Mouse (Mus musculus) layer of hippocampus, postnatal 10 days (tissue): ENCODE data around the gene Gabarapl2. TPM values are rescaled to one million over a fixed set of nuclear protein-coding genes. Genes with fewer than 3 reads are reported as not detected.

Source experiments
- DNase-seq, 2 experiments: peaks; one replicate each; pipeline ENCODE4 v3.0.0; 2021; ENCODE audit warnings: low spot score in 2 of 2
- long read RNA-seq: library from polyadenylated mRNA; stranded (forward); transcript quantifications from one replicate; pipeline ENCODE4 v2.0.0, GENCODE M21; 2023
- total RNA-seq, 2 experiments: library from RNA; stranded (reverse); gene quantifications; 2 replicates each; pipeline ENCODE4 v1.2.3; 2021

Gabarapl2 gene
- total RNA-seq: 100 to 1,000 TPM; 193 to 198 TPM
- long read RNA-seq, transcript Gabarapl2-201 (4 exons, 1,677 nt): major isoform, 290 of 300 reads
- long read RNA-seq, partial matches to known transcripts: 5 of 300 reads
- long read RNA-seq, other reads (novel, unspliced or antisense): 2 of 300 reads

DNA sequence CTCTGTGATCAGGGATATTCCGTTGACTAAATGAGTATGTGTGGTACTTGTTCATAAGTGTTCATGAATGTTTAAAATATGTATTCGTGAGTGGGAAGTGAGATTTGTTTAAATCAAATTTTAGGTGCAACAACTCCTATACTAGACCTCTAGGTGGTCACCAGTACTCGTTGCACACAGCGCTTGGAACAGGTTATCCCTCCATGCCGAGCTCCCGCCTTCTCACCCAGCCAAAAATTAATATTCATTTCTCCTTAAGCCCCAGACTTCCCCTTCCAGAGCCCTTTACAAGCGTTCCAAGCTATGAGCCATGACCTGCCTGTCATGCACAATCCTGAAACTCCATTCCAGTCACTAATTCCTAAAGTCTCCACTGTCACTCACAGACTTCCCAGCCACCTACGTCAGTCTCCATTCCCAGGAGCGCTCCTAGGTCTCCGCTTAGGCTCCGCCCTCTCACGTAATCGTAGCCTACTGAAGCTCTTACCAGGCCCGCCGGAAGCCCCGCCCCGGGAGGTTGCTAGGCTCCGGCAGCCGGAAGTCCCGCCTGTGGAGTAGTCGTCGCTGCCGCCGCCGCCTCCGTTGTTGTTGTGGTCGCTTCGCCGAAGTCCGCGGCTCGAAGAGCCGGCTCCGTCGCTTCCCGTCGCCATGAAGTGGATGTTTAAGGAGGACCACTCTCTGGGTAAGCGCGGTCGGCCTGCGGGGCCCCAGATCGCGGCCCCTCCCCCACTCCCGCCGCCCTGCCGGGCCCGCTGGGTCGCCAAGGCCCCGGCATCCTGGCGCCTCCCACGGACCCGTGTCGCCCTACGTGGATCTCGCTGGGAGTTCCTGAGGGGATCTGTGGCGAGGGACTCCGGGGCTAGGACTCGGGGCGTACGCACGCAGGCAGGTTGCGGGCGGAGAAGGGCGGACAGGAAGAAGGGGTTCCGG is at the start of gene Gabarapl2:
Gene Gabarapl2, plus strand, starts transcription at position 533 of the 930 bp plus-strand sequence.
- DNase-seq: peak; percentile 95 to 97

DNA sequence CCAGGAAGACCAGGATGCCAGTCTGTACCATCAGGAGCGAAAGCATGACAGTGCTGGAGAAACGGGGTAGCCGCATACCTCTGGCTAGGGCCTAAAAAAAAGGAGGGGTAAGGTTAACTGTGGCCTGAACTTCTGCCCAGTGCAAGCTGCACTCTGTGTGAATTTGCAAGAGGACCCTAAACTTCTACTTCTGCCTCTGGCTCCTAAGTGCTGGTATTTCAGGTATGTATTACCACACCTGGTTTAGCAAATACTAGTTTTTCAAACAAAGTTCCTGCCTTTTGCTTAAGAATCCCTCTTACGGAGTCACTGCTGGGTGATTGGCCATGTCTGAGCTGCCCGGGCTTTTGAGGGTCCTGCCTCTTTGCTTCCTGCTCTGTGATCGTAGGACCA is 49.6 kb upstream of the Gabarapl2 start:
- no peak for DNase-seq

DNA sequence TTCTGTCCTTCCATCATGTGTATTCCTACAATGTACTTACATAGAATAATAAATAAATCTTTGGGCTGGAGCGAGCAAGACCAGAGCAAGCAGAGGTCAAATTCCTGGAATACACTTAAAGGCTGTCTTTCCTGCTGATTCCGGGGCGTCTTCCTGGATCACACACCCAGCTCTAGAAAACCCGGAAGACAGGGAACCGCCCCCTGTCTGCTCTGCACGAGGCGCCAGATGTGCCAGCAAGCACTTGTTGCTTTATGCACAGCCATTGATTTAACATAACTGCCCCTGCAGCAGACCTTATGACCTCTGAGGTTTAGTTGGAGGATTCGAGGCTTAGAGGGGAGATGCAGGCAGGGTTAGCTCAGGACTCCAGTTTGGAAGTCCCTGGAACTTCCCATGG is 48.5 kb upstream of the Gabarapl2 start:
- no peak for DNase-seq

DNA sequence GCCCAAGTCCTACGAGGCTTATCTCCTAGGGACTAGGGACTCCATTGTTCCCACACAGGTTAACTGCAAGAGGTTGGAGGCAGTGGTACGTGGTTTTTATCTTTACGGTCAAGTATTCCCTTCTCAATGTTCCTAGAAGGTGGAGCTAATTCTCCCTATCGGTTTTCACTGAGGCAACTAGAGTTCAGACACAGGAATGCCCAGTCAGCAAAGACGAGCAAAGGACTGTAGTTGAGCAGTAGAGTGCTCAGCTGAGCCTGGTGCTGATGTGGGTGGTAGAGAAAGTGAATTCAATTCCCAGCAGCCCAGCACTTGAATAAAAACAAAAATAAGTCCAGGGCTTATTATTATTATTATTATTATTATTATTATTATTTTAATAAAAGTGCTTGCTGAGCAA is 47.9 kb upstream of the Gabarapl2 start:
- no peak for DNase-seq

DNA sequence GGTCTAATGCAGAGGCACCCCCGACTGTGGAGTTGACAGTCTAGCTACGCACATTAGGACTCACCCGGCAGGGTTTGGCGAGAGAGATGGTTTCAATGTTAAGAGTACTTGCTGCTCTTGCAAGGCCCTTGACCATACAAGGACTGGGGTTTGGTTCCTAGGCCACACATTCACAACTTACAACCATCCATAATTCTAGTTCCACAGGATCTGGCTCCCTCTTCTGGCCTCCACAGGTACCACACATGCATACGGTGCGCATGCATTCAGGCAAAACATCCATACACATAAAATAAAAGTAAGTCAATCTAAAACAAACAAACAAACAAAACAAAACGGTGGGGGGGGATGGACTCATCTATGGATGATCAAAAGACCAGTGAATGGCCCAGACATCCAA is 45.5 kb upstream of the Gabarapl2 start:
- no peak for DNase-seq

DNA sequence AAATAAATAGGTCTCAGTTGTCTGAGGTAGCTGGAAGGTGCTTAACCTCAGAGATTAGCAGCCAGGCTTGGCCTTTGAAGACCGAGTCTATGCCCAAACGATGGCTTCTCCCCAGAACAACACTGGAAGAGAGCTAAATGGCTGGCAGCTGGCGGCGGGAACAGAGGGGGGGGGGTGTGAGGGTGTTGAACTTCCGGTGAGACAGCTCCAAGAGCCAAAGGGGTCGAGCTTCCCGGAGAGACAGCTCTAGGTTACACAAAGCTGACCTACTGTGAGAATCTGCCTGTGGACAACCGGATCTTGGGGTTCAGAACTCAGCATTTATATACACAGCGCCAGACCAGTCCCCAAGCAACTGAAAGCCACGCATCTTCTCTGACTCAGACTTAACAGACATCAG is 41.9 kb upstream of the Gabarapl2 start:
- DNase-seq: no peak

DNA sequence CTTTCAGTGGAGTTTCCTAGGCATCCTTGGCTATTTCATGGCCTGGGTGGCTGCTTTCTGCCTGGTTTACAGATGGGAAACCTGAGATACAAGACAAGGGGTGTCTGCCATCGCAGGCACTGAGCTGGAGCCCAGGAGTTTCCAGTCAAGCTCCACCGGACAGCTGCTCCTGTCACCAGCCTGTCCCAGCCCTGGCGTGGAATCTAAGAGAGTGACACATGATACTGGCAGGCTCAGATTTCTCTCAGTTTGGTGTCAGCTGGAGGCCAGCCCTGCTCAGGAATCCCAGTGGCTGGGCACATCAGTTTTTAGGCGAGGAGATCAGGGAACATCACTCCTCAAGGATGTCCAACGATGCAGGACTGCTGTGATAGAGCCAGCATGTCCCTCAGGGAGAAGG is 38.4 kb upstream of the Gabarapl2 start:
- no peak for DNase-seq

DNA sequence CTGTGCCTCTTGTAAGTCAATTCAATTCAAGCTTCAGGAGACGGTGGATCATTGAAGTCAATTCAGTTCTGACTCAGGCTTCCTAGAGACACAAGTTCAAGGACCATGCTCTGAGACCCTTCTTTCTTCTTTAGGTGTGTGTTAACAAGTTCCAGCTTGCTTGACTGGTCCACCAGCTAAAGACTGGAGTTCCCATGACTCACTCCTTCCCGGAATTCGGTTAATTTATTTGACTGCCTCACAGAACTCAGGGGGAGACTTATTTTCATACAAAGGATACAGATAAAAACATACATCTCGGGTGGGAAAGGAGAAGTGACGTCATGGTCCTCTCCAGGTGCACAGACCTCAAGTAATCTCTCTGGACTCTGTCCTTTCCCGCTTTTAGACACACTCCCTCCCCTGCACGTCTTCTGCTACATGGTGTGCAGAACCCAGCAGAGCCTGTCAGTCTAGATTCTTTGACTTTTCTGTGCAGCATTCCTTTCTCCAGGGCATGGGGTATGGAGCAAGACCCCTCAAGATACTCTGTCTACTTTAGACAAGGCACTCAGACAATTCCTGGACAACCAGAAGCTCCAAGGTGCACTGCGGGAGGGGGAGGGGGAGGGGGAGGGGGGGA is 34.9 kb upstream of the Gabarapl2 start:
- DNase-seq: no peak

DNA sequence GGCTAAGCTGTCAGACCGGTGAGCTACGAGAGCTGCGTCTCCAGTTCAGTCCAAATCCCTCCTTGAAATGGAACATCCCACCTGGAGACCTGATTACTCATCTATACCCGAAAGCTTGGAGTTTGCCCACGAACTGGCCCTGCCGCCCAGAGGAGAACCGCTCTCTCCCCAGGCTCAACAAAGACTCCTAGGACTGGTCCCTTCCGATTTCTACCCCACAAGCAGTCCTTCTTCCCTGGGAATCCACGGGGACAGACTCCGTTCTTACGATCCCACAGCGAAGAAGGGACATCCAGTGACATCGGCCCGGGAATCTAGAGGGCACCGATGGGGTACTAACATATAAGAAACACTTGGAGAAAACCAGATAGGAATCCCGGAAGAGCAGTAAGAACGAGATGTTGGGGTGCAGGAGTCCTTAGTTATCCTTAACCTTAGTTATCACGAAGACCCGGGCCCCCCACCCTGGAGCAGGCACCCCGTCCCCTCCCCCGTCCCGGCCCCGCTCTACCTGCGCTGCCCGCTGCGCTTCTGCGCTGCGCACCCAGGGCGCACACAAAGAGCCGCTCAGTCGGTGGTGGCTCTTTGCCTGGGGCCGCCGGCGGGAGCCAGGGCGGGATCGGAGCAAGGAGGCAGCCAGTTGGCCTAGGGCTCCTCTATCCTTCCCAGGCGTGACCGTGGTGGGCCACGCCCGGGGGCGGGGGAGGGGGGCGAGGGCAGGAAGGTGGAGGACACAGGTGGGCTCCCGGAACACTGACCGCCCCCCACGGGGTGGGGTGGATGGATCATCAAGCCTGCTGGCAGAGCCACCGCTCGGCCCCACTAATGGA is 30.7 kb upstream of the Gabarapl2 start, which contains the start of gene Chst5:
Gene Chst5, minus strand, starts transcription at position 827 of the 830 bp plus-strand sequence.
- peak in 1 of 2 experiments; percentile 41 for DNase-seq

DNA sequence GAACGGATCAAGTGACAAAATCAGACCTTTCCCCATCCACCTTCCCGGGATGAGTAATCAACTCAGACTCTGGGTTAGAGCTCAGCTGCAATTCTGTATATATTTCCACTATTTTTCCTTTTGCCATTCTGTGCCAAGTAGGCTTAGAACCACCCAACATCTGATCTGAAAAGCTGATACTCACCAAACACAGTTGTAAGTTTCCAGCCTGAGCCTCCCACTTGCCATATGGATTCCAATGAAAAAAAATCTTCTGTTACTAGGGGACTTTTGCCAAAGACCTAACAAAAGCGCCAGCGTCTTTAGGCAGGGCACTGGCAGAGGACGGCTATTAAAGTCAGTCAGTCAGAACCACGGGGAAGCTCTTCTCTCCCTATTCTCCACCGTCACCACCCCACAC is 28.9 kb upstream of the Gabarapl2 start:
- no peak for DNase-seq

DNA sequence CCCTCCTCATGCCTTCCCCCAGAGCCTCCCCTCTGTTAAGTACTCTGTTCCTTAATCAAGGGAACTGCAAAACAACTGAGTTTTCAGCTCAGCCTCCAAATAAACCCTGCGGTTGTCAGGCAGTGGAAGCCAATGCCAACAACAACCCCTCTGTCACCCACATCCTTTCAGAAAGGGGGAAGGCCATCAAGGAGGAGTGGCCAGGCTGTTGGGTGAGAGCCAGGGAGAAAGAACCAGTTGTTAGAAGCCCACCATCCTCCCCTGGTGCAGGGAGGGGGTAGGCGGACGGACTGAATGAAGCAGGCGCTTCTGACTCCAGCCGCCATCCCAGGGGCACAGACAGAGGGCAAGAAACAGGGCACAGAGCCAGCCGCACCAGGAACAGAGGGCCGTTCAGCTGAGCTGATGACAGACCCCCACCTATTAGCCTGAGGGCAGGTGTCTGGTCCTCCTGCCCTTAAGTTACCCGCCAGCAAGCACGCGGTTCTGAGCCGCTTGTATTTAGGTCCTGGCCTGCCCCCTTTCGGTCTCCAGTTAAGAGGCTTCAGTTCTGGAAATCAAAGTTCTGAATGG is 27.6 kb upstream of the Gabarapl2 start:
- peak; percentile 64 to 75 for DNase-seq

DNA sequence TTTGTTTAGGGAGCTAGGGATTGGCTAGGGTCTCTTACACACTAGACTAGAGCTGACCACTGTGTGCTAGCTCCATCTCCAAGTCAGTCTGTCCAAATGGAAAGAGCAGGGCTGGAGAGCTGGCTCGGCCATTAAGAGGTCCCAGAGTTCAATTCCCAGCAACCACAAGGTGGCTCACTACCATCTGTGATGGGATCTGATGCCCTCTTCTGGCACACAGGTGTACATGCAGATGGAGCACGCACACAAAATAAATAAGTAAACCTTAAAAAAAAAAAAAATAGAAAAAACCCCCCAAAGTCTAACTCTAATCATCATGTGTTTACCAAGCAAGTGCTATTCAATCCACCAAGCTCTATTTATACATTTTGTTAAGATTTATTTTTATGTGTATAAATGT is 20.8 kb upstream of the Gabarapl2 start:
- no peak for DNase-seq

DNA sequence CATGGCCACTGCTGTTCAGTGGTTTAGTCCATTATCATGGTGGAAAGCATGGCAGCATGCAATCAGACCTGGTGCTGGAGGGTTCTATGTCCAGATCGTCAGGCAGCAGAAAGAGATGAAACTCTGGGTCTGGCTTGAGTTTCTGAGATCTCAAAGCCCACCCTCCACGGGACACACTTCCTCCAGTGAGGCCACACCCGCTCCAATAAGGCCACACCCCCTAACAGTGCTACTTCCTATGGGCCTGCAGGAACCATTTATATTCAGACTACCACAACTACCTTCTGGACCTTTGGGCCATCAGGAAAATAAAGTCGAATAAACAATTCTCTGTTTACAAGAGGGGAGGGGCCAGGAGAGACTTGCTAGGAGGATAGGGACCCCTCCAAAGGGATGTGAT is 19.5 kb upstream of the Gabarapl2 start:
- DNase-seq: no peak

DNA sequence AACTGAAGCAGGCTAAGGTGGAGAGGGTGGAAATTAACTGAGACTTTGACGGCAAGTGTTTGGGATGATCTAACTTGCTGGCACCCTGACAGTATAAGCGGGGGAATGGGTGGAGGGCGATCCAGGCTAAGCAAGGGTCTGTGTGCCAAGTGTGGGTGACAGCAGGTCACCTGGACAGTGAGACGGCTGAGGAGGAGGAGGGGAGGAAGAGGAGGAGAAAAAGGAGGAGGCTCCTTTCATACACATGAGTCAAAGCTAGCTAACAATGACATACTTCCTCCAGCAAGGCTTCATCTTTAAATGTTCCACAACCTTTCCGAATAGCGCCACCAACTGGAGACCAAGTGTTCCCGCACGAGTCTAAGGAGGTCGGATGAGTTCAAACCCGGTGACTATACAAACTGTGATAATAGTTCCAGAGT is 17.1 kb upstream of the Gabarapl2 start:
- DNase-seq: peak; percentile 55 to 58

DNA sequence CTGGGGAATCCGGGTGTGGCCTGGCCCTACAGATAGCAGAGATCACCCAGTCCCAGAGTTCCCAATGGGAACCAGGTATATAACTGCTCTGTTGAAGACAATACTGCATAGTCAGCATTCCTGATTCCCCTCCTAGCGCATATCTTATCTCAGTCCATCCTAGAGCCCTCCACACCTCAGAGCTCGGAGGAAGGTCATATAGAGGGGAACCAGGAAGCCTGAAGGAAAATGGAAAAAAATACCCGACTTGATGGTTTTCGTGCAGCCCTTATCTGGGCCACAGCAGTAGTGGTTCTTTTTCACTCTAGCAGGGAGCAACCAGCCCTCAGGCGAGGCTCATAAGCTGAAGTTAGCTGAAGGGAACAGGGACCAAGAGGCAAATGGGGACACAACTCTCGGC is 15.5 kb upstream of the Gabarapl2 start:
- DNase-seq: no peak

DNA sequence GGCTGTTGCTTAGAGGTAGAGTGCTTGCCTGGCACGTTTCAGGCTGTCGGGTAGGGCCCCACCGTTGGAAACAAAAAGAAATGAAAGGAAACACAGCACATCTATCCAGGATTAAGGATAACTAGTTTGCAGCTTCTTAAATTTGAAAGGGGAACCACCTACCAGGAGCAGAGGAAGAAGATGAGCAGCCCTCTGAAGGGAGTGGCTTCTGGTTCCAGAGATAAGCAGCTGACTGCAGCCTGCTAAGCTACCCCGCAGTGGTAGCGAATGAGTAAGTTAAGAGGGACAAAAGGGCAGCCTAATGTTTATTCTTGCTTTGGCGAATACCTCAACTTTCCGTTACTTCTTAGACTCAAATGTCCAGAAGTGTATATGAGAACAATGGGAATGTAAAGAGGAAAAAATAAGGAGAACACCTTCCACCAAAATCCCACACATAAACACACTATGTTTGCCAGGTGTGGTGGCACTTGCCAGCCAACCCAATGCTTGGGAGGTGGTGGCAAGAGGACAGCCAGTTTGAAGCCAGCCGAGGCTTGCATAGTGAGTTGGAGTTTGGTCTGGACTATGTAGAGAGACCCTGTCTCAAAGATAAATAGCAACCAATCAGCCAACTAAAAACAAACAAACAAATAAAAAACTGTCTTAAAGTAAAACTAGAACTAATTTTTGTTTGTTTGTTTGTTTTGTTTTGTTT is 10.7 kb upstream of the Gabarapl2 start:
- no peak for DNase-seq

DNA sequence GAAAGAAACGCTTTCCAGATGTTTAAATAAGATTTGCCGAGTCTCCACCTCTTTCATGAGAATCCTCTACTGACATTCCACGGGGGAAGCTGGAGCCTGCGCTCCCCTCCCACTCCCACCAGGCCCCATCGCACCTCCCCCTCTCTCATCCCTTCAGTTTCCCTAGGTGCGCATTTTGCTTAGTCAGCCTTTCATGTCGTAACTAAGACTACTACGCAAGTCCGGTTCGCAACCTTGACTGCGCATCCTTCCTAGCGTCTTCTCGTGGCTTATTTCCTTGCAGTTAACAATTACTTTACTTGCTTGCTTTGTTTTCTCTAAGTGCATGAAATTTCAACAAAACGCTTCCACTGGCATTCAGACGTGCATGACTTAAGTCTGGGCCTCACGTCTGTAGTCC is 8.8 kb upstream of the Gabarapl2 start:
- DNase-seq: no peak

DNA sequence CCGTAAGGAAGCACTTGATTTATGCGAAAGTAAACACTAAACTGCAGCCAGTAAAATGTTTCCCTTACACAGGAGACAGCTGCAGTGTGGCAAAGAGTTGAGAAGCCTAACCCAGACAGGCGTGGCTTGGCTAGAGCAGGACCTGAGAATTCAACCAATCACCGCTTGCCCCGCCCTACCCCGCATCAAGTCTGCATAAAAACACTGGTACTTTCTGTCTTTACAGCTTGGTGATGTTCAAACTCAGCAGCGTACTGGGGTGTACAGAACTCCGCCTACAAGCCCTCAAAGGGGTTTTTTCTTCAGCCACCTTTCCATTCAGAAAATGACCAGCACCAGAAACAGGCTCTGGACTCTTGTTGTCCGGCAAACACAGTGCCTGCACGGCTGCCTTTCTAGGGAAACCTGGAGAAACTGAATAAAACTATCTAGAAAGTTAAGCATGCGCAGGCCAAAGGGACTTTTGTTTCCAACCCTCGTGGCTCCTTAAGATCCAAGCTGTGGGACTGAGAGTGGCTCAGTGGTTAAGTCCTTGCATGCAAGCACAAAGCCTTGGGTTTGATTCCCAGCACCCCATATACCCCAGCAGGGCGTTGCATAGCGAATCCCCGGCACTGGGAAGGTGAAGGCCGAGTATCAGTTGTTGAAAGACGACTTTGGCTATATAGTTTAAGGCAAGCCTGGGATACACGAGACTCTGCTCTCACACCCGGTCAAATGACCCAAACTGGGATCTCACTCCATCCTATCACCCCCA is 7.7 kb upstream of the Gabarapl2 start:
- peak; percentile 31 to 48 for DNase-seq

DNA sequence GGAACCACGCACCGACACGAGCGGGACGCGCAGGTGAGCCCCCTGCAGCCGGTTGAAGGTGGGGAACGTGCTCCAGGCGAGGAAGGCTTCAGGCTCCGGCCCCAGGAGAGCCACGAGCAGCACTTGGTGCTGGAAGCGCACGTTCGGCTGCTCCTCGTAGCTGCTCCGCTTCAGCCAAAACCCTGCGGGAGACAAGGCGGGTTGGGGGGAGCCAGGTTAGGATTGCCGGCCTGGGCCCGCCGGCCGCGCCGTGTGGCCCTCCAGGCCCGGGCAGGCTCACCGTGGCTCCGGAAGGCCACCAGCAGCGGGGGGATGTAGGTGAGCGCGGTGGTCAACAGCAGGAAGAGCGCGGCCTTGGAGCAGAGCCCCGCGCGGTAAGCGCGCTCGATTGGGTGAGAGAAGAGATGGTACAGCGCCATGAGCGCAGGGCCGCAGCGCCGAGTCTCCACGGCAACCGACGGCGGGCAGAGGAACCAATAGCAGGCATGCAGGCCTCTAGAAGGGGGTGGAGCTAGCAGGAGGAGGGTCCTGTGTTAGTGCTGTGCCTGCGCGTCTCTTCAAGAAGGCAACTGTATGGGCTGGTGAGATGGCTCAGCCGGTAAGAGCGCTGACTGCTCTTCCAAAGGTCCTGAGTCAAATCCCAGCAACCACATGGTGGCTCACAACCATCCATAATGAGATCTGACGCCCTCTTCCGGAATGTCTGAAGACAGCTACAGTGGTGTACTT is 7.0 kb upstream of the Gabarapl2 start, which contains the start of gene Tmem231:
Gene Tmem231, minus strand, starts transcription at position 534 of the 729 bp plus-strand sequence.
- DNase-seq: peak; percentile 87 to 89
